Mouse (Mus musculus) liver, embryonic 13.5 days (tissue): Measurements from ENCODE around the gene Tuba8. TPM values are rescaled to one million over a fixed set of nuclear protein-coding genes. Genes with fewer than 3 reads are reported as not detected.

Experiments used
- ATAC-seq: fragments of 200-750 bp; cut with Nextera tagmentation; 2 replicates; pipeline ENCODE4 v1.8.0; 2017; ENCODE audit warnings: low read depth, mild to moderate bottlenecking, moderate number of reproducible peaks, moderate library complexity
- DNase-seq: peaks from one replicate; pipeline ENCODE4 v3.0.0; 2022
- H3K27ac ChIP-seq: fragments of 300-500 bp; sonication (generic); 2 replicates; pipeline ENCODE4 v1.5.1; 2015; ENCODE audit warnings: moderate library complexity, mild to moderate bottlenecking, inconsistent platforms
- H3K27me3 ChIP-seq: fragments of 300-500 bp; sonication (generic); 2 replicates; pipeline ENCODE4 v1.6.1; 2015; ENCODE audit warnings: mild to moderate bottlenecking, inconsistent platforms
- H3K36me3 ChIP-seq: fragments of 300-500 bp; sonication (generic); 2 replicates; pipeline ENCODE4 v1.6.1; 2015; ENCODE audit warnings: mild to moderate bottlenecking, inconsistent platforms
- H3K4me1 ChIP-seq: fragments of 300-500 bp; sonication (generic); replicated peaks from 2 replicates; pipeline ENCODE4 v1.6.1; 2015; ENCODE audit warnings: inconsistent platforms
- H3K4me2 ChIP-seq: fragments of 300-500 bp; sonication (generic); 2 replicates; pipeline ENCODE4 v1.6.1; 2015; ENCODE audit warnings: inconsistent platforms, mild to moderate bottlenecking, moderate library complexity
- H3K4me3 ChIP-seq: fragments of 300-500 bp; sonication (generic); replicated peaks from 2 replicates; pipeline ENCODE4 v1.5.1; 2015; ENCODE audit warnings: mild to moderate bottlenecking, inconsistent platforms
- H3K9ac ChIP-seq: fragments of 300-500 bp; sonication (generic); 2 replicates; pipeline ENCODE4 v1.6.1; 2015; ENCODE audit warnings: mild to moderate bottlenecking, inconsistent platforms
- H3K9me3 ChIP-seq: fragments of 300-500 bp; sonication (generic); replicated peaks from 2 replicates; pipeline ENCODE4 v1.6.1; 2016; ENCODE audit warnings: inconsistent platforms
- WGBS: fragments of 180-500 bp; shearing (Covaris S2); methylation state at CpG from one replicate; pipeline ENCODE4 v1.1.7; 2015; ENCODE audit not compliant: insufficient replicate concordance; 5-methylcytosine and 5-hydroxymethylcytosine counted together
- polyA plus RNA-seq: library from polyadenylated mRNA; unstranded; fragments of >200 nt; fragmentation: Nextera tagmentation; extraction: Ambion mirVana; gene quantifications from 2 replicates; pipeline ENCODE4 v1.2.1, GENCODE M21; 2015

The Tuba8 gene
- polyA plus RNA-seq, 1 experiment from 2014 or later, result 6.7 TPM

DNA sequence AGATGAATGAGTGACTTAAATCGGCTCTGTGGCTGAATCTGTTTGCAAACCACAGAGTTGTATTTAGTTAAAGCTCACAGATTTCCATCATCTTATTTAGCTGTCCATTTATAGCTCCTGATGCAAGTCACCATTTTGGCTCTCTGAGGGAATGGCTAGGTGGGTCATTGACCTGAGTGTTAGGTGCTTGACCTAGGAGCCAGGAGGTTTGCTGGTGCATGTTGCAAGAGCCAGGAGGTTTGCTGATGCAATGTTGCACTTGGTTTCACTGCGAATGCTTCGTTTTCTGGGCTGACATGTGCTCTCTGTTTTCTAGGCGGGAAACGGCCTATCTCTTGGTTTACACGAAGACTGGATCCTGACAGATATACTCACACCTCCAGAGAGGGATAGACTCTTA, 59.7 kb downstream of the Tuba8 start:
- ATAC-seq (no peak), DNase-seq (no peak)
- Histone ChIP-seq H3K9me3 (no peaks in the 10 kb centered on the region), H3K27me3 (no peaks in the 10 kb centered on the region), H3K9ac (no peak overlapping the region), H3K36me3 (0 out of 2 replicates have a peak, but pooled peaks cover 2% of the 10 kb centered on the region), H3K4me2 (no peak overlapping the region), H3K4me1 (no peaks in the 10 kb centered on the region; the same call in 1 of the 2 replicates), H3K27ac (no peak overlapping the region), H3K4me3 (no peak overlapping the region)
- WGBS, result 56% methylated on average over 6 of the region's 6 CpGs

DNA sequence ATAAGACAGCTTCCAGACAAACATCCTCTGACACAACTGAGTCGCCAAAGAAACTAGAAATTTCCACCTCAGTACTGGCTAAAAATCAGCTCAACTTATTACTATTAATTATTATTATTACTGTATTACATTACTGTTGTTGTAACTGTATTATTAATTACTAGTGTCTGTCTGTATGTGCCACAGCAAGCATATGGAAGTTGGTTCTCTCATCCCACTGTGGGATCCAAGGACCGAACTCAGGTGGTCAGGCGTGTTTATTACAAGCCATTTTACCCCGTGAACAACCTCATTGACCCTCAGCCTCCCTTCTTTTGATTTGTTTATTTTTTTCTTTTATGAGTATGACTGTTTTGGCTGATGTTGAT, 61.2 kb downstream of the Tuba8 start:
- Histone ChIP-seq H3K27ac (no peak overlapping the region), H3K4me2 (peak overlapping the region; percentile 77), H3K36me3 (no peaks in the 10 kb centered on the region), H3K27me3 (no peaks in the 10 kb centered on the region), H3K9ac (no peak overlapping the region), H3K4me3 (peak overlapping the region; percentile 68), H3K4me1 (no peaks in the 10 kb centered on the region; the same call in 1 of the 2 replicates), H3K9me3 (no peaks in the 10 kb centered on the region)
- DNase-seq, result no peak
- WGBS, result 10% methylated on average over 4 of the region's 4 CpGs
- ATAC-seq, result no peak

DNA sequence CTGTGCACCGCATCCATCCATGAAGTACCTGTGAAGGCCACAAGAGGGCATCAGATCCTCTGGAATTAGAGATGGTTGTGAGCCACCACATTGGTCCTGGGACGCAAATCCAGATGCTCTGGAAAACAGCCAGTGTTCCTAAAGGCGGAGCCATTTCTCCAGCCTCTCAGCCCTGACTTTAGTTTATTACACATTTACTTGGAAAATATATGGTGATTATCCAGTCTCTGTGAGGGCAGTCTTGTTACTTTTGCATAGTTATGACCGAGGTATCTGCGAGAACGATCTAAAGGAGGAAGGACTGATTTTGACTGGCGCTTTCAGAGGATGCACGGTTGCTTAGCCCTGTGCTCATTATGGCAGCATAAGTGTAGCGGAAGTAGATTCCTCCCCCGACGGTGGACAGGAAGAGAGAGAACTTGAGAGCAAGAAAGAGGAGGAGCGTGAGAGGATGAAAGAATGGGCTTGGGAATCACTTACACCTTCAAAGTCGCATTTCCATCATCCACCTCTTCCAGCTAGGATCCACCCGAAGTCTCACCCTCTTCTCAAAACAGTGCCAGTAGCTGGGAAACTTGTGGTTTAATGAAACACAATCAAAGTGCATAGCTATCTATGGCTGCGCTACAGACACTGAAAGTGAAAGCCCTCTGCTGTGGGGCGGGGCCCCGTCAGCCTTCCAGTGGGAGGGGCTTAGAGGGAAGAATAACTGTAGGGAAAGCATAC, 61.7 kb downstream of the Tuba8 start:
- H3K27ac ChIP-seq, result no peak overlapping the region
- peak; percentile 85 for ATAC-seq
- no peaks in the 10 kb centered on the region for H3K9me3 ChIP-seq
- H3K9ac ChIP-seq, result peak overlapping the region; percentile 46
- WGBS, result 5% methylated on average over 17 of the region's 17 CpGs
- H3K4me3 ChIP-seq, result peak overlapping the region; percentile 68
- H3K27me3 ChIP-seq, result no peaks in the 10 kb centered on the region
- peak; percentile 52 for DNase-seq
- H3K36me3 ChIP-seq, result no peaks in the 10 kb centered on the region
- H3K4me2 ChIP-seq, result peak overlapping the region; percentile 77
- no peaks in the 10 kb centered on the region; the same call in 1 of the 2 replicates for H3K4me1 ChIP-seq

DNA sequence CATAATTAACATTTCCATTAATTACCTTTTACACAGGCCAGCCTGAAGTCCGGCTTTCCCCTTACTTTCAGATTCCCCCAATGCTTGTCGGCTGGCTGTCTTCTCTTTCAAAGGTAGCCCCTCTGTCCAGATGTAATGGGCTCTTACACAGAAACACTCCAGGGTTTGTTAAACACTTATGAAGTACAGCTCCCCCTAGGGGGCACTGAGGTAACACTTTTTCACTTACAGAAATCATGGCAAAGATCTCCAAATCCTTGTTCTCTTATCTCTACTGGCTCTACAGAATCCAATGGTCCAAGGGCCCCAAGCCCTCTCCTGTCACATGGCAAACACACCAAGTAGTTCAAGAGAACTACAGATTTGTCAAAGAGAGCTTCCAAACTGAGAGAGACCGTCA, 63.9 kb downstream of the Tuba8 start:
- Histone ChIP-seq H3K27me3 (no peaks in the 10 kb centered on the region), H3K4me1 (no peaks in the 10 kb centered on the region; the same call in 1 of the 2 replicates), H3K9ac (no peak overlapping the region), H3K36me3 (no peaks in the 10 kb centered on the region), H3K4me2 (no peak overlapping the region), H3K9me3 (no peaks in the 10 kb centered on the region), H3K4me3 (no peak overlapping the region), H3K27ac (no peak overlapping the region)
- 51% methylated on average over 3 of the region's 3 CpGs for WGBS
- DNase-seq (peak; percentile 8), ATAC-seq (no peak)

Other genes with a start within 250 kb of the Tuba8 start
- gene Mical3, start 79.7 kb upstream of the Tuba8 start, polyA plus RNA-seq, result 9.9 and 10.7 TPM in 2 replicates
- 2.9 and 3.3 TPM in 2 replicates for gene Pex26, start 27.0 kb upstream of the Tuba8 start, polyA plus RNA-seq
- 6.3 and 7.1 TPM in 2 replicates for gene Usp18, start 35.2 kb downstream of the Tuba8 start, polyA plus RNA-seq
- gene Slc6a13, start 89.5 kb downstream of the Tuba8 start, polyA plus RNA-seq, result 18.6 and 21.2 TPM in 2 replicates
- 1.1 and 1.4 TPM in 2 replicates for gene Slc6a12, start 132.4 kb downstream of the Tuba8 start, polyA plus RNA-seq